Mouse (Mus musculus): ENCODE data around the gene Acad10.
A peak's percentile ranks its signal among the peaks of the same experiment; 100 is the strongest.
"Not testable (repeated sequence)": the region's sequence is repeated elsewhere in the genome, so short reads cannot be mapped to it uniquely, and the experiment has no call there.

Acad10 gene

DNA sequence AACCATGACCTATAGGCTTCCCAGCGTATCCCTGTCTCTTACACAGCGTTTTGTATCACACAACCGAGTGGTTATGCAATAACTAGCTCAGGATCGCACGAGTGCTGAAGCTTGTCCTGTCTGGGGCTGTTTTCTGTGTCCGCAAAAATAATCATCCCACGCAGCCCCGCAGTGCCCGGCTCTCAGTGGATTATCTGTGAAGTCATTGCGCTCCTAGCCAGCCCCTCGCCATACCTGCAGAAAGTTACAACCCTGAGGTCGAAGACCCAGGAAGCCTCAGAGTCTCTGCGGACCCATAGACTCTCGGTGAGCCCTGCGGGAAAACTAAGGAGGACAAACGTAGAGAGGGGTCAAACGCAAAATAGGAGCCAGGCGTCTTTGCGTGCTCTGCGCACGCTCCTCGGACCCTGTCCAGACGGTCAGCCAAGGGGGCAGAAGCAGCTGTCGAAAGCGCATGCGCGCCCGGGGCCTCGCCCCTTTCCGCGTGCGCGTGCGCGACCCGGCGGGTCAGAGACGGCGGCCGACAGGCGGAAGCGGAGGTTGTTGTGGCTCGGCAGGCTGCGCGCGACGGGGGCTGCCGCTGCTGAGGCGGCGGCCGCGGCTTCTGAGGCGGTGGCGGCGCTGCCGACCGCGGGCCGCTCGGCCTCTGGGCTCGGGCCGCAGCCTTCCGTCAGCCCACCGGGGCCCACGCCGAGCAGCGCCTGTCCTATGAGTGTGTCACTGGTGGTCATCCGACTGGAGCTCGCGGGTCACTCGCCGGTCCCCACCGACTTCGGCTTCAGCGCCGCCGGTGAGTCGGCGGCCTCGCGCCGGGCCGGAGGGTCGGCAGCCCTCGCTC, at the start of gene Acad10, which contains the start of gene Brap:
TSS of gene Acad10 (minus strand) at position 456 of the 838 bp plus-strand sequence.
TSS of gene Brap (plus strand) at position 505 of the 838 bp plus-strand sequence.
- peak; percentile 97 for DNase-seq

DNA sequence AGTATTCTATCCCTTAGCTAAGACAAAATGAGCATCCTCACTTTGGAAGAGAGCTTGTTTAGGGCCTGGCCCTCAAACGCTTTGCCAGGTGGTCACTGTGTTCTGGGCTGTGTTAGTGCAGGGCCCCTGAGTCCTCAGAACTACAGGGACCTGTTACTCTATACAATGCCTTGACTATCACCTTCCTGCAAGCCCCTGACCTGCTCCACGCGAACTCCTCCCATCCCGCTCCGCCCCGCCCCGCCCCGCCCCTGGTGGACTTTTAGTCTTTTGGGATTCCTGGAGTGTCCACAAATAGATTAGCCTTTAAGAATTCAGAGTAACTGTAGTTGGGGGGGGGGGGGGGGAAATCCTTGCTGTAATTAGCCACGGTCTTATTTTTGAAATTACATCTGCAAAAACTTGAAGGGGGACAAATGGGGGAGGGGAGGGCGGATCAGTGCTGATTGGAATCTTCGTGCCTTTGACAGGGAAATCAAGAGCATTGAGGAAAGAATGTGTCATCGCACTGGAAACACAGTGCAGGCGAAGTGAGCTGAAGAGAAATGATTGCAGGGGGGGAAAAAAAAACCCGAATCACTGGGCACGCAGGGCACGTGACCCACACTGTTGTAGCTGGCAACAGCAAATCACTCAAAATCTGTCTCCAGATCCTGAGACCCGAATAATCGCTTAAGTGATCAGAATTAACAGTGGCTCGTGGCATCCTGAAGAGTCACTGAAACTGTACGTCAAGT, 44.4 kb upstream of the Acad10 start:
- DNase-seq: no peak

DNA sequence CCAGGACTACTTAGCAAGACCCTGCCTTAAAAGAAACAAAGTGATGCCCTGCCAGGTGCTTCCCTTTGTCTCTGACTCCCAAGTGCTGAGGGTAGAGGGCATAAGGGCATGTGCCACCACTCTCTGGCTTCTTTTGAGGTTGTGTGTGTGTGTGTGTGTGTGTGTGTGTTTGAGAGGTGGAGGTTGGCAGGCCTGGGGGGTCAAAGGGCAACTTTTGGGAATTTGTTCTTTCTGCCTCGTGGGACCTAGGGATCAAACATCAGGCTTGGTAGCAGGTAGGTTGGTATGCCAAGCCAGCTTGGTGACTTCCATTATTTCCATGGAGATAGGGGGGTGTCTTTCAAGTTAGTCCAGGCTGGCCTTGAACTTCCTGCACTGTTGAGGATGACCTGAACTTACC, 43.0 kb upstream of the Acad10 start:
- no peak for DNase-seq

DNA sequence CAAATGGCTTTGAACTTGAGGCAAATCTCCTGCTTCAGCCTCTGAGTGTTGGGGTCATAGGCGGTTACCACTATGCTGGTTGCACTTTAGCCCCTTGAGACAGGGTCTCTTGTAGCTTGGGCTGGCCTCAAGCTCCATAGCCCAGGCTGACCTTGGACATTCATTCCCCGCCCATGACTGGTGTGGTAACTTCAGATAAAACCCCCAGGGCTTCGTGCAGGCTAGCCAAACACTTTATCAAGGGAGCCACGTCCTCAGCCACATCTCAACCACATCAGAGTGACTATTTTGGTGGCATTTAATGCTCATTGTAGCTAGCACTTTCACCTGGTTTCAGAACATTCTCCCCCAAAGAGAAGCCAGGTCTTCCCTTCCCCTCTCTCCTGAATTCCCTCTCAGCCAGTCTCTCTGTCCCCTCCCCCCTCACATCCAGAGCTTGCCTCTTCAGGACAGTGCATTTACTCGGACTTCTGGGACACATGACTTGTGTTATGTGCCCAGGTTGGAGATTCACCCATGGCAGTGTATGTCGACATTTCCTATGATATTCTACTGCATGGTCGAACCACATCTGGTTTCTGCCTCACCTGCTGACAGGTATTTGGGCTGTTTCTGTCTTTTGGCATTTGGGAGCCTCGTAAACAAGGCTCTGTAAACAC, 40.9 kb upstream of the Acad10 start:
- no peak for DNase-seq

DNA sequence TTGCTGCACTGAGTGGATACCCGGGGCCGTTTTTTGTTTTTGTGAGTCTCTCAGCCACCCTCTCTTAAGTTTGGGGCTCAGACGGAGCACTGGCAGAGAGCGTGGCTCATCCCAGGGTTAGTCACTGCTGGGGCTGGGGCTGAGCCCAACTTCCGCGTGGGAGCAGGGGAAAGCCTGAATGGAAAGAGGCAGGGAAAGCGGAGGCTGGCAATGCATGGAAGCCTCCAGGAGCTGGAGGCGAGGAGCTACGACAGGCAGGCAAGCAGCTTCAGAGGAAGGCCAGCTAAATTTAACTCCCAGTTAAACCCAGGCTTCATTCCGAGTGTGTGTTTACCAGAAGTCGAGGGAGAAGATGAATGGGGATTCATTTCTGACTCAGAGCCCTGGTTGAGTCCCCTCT, 40.2 kb upstream of the Acad10 start:
- no peak for DNase-seq

DNA sequence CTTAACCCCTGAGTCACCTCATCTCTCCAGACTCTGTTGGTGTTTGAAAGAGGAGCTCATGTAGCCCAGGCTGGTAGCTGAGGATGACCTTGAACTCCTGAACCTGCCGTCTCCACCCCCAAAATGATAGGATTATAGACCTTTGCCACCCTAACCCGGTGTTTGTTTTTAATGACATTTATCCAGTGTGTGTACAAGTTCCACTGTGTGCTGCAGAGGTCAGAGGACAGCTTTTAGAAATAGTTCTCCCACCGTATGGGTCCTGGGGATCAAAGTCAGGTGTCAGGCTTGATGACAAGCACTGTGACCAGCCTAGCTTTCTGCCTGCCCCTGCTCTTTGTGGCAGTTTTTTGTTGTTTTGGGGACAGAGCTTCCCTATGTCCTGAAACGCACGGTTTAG, 39.6 kb upstream of the Acad10 start:
- no peak for DNase-seq

DNA sequence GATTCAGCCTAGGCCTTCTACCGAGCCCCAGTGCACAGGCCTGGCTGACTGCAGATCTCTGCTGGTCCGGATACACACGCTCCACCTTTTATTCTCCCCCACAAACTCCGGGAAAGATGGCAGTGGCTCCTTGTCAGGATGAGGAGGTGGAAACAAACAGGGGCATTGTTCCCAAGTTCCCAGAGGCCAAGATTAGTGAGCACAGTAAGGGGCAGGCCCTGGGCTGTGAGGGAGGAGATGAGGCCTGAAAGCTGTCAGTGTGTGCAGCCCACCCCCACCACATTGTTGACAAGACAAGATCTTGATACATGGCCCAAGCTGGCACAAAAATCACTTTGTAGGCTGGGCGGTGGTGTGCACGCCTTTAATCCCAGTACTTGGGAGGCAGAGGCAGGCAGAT, 36.4 kb upstream of the Acad10 start:
- no peak for DNase-seq

DNA sequence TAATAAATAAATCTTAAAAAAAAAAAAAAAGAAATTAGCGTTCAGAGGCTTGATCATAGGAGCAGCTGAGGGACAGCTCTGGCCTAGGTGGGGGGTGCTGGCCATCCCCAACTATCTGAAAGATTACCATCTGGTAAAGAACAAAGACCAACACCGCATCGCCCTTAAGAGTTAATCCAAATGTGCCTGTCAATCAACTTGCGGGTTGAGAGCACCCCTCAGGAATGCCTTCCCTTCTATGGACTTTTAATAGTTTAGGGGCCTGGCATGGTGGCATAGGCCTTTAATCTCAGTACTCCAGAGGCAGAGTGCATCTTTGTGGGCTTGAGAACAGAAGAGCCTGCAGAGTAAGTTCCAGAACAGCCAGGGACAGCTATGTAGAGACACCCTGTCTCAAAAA, 32.6 kb upstream of the Acad10 start:
- no peak for DNase-seq

DNA sequence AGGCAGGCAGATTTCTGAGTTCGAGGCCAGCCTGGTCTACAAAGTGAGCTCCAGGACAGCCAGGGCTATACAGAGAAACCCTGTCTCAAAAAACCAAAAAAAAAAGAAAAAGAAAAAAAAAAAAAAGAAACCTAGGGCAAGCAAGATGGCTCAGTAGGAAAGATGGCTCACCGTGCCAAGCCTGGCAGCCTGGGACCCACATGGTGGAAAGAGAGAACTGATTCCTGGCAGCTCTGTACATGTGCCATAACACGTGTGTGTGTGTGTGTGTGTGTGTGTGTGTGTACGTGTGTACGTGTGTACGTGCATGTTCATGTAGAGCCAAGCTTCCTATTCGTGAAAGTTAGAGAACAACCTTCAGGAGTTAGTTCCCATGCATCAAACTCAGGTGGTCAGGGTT, 31.1 kb upstream of the Acad10 start:
- DNase-seq: not testable (repeated sequence)

DNA sequence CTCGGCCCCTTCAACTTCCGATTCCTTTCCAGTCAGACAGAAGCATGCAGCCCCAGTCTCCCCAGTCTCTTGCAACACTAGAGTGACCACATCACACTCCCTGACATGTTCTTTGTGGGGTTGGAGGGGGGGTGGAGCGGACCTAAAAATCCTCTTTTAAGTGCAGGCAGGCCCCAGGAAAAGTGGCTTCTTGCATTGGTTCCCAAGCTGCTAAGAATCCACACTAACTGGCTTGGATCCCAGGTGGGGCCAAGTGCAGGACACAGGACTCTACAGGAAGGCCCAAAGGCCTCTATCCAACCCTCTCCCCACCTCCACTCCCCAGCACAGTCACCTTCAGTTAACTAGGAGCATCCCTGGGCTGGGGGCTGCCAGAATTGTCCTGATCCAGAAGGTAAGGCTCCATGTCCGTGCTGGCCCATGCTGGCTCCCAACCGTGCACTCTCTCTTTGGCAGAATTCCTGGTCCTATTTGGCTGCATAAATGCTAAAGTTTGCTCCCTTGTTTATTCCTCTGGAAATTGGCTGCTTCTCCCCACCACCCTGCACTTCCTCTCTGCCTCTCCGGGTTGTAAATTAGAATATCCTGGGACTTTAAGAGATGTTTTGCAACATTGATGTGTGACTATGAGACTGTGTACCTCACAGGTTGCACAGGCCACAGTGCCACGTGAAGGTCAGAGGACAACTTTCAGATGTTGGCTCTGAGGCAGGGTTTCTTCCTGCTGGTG, 30.3 kb upstream of the Acad10 start:
- DNase-seq: peak; percentile 30

DNA sequence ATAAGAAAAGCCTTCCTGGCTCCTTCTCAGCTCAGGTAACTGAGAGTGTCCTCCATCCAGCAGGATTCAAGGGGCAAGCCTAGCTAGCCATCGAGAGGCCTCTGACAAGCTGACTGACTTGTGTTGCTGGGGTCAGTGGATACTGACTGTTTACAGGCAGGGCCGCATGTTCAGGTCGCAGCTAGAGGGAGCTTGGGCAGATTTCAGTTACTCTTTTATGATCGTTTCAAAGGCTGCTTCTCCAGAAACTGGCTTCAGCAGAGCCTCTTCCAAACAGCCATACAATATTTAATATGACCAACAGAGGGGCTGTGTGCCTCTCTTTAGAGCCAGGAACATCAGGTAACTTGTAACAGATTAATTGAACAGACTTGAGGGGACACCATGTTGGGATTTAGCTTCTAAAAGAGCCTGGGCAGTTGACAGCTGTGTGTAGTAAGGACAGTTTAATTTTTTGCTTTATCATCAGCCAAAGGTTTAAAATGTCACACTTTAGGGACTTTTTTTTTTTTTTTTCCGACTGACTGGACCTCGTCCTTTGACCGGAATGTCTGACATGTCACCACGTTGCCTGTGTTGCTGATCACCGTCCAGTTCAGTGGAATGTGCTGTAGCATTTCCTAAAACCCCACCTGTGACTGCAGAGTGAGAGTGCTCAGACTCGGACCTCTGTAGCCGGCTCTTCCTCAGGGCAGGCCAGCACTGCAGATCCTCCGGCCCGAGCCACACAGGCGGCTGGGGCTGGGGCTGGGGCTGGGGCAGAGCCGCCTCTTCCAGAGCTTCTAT, 26.0 kb upstream of the Acad10 start:
- DNase-seq: no peak

DNA sequence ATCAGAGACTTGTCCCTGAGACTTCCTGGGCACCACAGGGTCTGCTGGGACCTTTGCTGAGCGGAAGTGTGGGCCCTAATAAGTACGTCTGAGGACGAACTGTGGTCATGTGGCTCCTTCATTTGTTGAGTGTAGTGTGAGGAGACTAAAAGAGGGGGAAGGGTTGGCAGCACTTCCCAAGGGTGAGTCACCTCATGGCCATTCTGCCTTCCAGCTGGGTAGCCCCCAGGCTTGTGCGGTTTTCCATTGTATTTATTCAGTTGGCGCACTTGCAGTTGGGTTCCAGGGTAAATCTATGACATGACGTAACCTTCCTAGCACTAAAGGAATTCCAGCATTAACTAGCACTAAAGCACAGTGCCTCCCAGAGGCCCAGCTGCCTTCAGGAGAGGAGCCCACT, 25.2 kb upstream of the Acad10 start:
- DNase-seq: no peak

DNA sequence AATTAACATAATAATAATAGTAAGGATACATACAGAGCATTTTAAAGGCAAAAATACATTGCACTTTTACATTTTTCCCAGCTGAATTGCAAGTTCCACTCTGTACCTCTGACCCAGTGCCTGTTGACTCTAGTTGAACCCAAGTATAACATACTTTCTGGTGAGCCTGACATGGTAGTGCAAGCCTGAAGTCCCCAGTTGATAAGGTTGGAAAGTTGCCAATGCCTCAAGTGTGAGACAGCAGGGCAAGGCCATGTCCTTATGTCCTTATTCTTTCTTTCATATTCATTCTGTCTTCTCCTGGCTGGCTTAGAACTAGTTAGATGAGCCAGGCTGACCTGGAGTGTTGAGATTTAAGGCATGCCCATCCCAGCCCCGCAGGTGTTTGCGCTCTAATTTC, 21.9 kb upstream of the Acad10 start:
- no peak for DNase-seq

DNA sequence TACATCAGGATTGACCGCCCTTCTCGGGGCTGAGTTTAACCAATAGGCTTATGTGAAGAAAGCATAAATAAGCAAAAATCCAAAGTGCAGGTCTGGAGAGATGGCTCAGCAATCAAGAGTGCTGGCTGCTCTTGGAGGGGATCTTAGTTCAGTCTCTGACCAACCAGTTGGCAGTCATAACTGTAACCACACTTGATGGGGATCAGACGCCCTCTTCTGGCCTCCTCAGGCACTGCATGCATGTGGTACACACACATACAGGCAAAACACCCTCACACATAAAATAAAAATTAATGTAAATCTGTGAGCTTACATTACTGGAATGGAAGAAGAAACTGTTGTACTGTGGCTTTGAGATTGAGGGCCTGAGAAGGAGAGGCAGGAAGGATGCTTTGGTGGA, 10.1 kb upstream of the Acad10 start:
- DNase-seq: no peak

DNA sequence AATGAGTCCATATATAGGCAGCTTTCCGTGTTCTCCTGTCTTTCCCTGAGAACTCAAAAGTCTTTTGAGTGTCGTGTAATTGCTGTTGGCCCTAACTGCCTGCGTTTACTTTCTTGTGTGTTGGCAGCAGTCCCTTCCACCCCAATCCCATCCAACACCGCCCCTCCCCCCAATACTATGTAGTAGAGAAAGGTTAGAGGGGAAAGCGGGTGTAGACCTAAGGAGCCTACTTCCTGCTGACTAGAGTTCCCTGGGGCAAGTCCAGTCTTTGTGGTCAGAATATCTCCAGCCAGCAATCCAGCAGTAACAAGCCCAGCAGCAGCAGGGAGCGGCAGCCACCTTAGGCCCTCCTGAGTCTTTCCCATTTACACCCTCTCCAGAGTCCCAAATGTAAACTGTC, 8.1 kb upstream of the Acad10 start:
- no peak for DNase-seq

DNA sequence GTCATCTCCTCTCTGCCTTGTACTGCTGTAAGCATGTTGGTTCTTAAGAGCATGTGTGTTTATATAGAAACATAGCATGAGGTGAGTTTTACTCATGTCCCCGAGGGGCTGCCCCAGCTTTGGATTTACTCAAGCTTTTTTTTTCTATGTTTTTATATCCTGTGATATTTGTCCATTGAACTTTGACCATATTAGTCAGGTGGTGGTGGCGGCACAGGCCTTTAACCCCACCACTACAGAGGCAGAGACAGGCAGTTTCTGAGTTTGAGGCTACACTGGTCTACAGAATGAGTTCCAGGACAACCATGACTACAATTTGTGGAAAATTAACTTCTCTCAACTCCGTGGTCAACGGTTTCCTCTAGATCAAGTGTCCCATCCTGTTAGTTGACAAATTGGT, 6.8 kb upstream of the Acad10 start:
- DNase-seq: no peak

DNA sequence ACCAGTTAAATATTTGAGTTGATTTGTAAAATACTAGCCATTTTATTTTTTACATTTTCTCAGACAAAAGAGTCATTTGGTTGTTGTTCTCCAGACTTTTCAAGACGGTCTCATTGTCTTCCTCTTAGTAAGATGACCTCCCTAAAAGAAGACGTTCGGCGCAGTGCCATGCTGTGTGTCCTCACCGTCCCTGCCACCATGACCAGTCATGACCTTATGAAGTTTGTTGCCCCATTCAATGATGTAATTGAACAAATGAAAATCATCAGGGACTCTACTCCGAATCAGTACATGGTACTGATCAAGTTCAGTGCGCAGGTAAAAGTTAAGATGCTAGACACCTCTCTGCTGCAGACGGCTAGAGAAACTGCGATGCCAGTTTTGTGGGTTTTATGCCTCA, 4.7 kb upstream of the Acad10 start:
- no peak for DNase-seq

DNA sequence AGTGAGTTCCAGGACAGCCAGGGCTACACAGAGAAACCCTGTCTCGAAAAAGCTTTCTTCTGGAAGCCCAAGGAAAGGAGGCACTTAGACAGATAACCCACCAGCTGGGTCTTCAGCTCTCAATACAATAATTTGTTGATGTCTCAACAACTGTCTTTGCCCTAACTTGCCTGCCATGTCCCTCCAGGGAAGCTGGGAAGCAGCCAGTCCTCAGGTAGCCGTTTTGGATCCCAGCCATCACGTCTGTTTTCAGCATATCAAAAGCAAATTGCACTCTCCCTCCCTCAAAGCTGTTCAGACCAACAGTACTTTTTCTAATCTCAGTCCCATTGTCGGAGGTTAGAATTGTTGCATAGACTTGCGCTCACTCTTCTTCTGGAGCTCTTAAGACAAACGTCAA, 3.8 kb upstream of the Acad10 start:
- peak; percentile 40 for DNase-seq

DNA sequence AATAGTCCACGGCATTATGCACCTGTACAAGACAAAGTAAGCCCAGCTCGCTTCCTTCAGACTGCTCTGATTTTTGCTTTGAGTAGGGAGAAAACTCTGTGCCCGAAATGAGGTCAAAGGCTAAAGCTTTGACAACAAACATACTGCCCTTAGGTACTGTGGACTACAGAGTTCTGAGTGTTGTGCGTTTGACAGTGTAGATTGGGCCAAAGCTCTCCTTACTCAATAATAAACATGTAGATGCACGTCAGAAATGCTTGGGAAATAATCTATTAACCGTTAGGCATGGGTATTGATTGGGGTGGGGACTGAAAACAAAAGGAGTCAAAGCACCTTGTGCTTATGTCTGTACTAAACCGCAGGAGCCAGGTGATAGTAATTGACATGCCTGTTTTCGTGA, 3.1 kb upstream of the Acad10 start:
- DNase-seq: no peak

DNA sequence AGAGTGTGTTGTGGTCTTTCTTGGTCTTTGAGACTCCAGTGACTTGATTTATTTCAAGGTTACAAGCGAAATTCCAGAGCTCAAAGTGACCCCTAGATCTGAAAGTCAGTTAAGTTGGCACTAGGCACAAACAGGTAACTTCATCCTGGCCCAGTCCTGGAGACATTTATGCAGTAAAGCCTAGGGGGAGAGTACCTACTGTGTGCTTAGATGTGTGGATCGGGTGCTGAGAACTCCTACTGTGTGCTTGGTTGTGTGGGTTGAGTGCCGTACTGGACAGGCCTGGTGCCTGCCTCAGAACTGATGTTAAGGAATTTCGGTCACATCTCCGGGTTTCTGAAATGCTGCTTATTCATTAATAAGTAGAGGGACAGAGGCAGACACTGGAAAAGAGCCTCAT, 1.2 kb upstream of the Acad10 start:
- DNase-seq: peak; percentile 32

DNA sequence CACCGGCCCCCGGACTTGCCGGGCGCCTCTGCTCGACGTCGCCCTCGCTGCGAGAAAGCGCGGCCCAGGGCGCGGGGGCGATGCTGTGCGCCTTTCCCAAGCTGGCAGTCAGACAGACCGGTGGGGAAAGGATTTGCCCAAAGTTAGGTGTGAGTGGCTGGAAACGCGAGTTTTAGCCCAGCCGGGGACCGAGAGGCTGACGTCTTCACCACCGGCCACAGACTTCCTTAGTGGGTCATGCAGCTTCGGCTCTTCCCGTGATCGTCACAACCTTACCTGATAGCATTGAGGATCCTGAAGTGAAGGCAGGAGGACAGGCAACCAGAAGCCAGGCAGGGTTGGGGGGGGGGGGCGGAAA, 562 bp upstream of the Acad10 start:
- no peak for DNase-seq

DNA sequence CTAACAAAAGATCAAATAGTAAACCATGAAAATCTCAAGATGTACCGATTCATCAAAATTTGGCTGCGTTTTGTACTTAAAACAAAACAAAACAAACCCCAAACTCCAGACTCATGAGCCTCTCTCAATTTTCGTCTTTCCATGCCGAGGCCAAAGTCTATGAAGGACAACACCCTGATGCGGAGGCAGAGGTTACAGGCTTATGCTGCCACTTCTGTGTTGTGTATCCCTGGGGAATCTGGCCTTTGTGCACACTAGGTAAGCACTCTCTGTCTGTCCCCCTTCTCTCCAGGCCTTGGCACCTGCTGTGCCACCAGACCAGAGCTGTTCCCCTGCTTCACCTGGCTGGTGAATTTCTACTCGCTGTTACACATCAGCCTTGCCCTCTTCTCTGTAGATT, 2.7 kb downstream of the Acad10 start:
- DNase-seq: not testable (repeated sequence)

Data from cerebellum, adult 9-11 months (tissue).